Mouse (Mus musculus) intestine, postnatal 0 days (tissue): ENCODE measurements around the gene Clp1. TPM values are rescaled to one million over a fixed set of nuclear protein-coding genes. Genes with fewer than 3 reads are reported as not detected.
A peak's percentile ranks its signal among the peaks of the same experiment; 100 is the strongest.

Source experiments
- ATAC-seq: fragments of 200-750 bp; cut with Nextera tagmentation; 2 replicates; pipeline ENCODE4 v1.8.0; 2017; ENCODE audit warnings: mild to moderate bottlenecking, moderate TSS enrichment, moderate library complexity
- H3K27ac ChIP-seq: fragments of 300-500 bp; sonication (generic); 2 replicates; pipeline ENCODE4 v1.5.1; 2014; ENCODE audit warnings: mild to moderate bottlenecking, low read depth, low read length, moderate library complexity
- H3K27me3 ChIP-seq: fragments of 300-500 bp; sonication (generic); replicated peaks from 2 replicates; pipeline ENCODE4 v1.6.1; 2014; ENCODE audit warnings: low read length, mixed read lengths; ENCODE audit not compliant: control insufficient read depth, insufficient read depth
- H3K36me3 ChIP-seq: fragments of 300-500 bp; sonication (generic); 2 replicates; pipeline ENCODE4 v1.6.1; 2014; ENCODE audit warnings: mild to moderate bottlenecking, moderate library complexity; ENCODE audit not compliant: control insufficient read depth, insufficient read depth
- H3K4me1 ChIP-seq: fragments of 300-500 bp; sonication (generic); replicated peaks from 2 replicates; pipeline ENCODE4 v1.6.1; 2014; ENCODE audit warnings: antibody characterized with exemption, low read length, mixed read lengths; ENCODE audit not compliant: control insufficient read depth, insufficient read depth
- H3K4me2 ChIP-seq: fragments of 300-500 bp; sonication (generic); replicated peaks from 2 replicates; pipeline ENCODE4 v1.6.1; 2014; ENCODE audit warnings: low read depth, mild to moderate bottlenecking, moderate library complexity
- H3K4me3 ChIP-seq: fragments of 300-500 bp; sonication (generic); 2 replicates; pipeline ENCODE4 v1.5.1; 2014; ENCODE audit warnings: low read depth, low read length
- H3K9ac ChIP-seq: fragments of 300-500 bp; sonication (generic); 2 replicates; pipeline ENCODE4 v1.6.1; 2014; ENCODE audit warnings: mild to moderate bottlenecking, low read depth, low read length
- H3K9me3 ChIP-seq: fragments of 300-500 bp; sonication (generic); 2 replicates; pipeline ENCODE4 v1.6.1; 2016; ENCODE audit warnings: mixed run types; ENCODE audit not compliant: control insufficient read depth
- CTCF ChIP-seq: sonication (generic); IDR thresholded peaks from 2 replicates; pipeline ENCODE4 v1.5.1; 2016; ENCODE audit warnings: low read depth, mild to moderate bottlenecking, control low read depth, antibody characterized with exemption, moderate library complexity
- WGBS: fragments of 180-500 bp; shearing (Covaris S2); extraction: QIAGEN DNeasy Blood & Tissue Kit; methylation state at CpG from one replicate; pipeline ENCODE4 v1.1.7; 2014; 5-methylcytosine and 5-hydroxymethylcytosine counted together
- polyA plus RNA-seq: library from polyadenylated mRNA; unstranded; fragments of >200 nt; fragmentation: Nextera tagmentation; extraction: Ambion mirVana; gene quantifications from 2 replicates; pipeline ENCODE4 v1.2.1, GENCODE M21; 2015

Gene Clp1
- polyA plus RNA-seq, 1 experiment from 2014 or later: 18.1 TPM

DNA sequence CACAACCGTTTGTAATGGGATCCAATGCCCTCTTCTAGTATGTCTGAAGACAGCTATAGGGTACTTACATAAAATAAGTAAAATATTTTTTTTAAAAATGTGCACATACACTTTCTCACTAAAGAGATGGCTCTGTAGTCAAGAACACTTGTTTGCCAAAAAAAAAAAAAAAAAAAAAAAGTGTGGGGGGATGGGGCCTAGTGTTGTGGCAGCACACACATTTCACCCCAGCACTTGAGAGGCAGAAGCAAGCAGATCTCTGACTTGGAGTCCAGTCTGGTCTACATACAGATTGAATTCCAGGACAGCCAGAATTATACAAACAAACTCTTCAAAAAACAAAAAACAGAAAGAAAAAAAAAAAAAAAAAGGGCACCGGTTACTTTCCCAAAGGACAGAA, 6.4 kb downstream of the Clp1 start:
- no peak for ATAC-seq

DNA sequence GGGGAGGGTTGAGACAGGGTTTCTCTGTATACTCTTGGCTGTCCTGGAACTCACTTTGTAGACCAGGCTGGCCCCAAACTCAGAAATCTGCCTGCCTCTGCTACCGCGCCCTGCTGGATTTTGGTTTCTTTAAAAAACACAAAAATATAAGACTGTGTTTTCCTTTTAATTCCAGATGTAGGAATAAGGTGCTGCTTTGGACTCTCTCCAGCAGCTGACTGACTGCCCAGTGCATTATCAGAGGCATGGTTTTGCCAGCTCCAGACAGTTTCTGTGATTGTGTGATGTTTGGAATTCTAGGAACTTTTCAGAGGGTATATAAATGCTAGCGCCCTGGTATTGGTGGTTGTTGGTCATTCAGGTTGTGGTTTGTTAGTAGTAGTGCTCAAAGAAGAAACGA, 9.8 kb downstream of the Clp1 start:
- no peaks in the 10 kb centered on the region for H3K9me3 ChIP-seq
- no peak overlapping the region for H3K9ac ChIP-seq
- 96% methylated on average over 4 of the region's 4 CpGs for WGBS
- H3K4me2 ChIP-seq: no peak overlapping the region
- H3K27ac ChIP-seq: no peak overlapping the region
- no peak for TF ChIP-seq CTCF
- ATAC-seq: no peak
- 0 out of 2 replicates have a peak, but pooled peaks cover 2% of the 10 kb centered on the region for H3K4me1 ChIP-seq
- no peaks in the 10 kb centered on the region for H3K27me3 ChIP-seq
- no peaks in the 10 kb centered on the region for H3K36me3 ChIP-seq
- no peak overlapping the region for H3K4me3 ChIP-seq

More for the DNA sequence above, 6.4 kb downstream of the Clp1 start:
- 92% methylated on average over 2 of the region's 2 CpGs for WGBS
- H3K27me3 ChIP-seq: no peaks in the 10 kb centered on the region
- TF ChIP-seq CTCF: no peak
- 0 out of 2 replicates have a peak, but pooled peaks cover 3% of the 10 kb centered on the region for H3K4me1 ChIP-seq
- no peak overlapping the region for H3K27ac ChIP-seq
- H3K9me3 ChIP-seq: no peaks in the 10 kb centered on the region
- H3K4me2 ChIP-seq: no peak overlapping the region
- H3K4me3 ChIP-seq: no peak overlapping the region
- peaks cover 20% of the 10 kb centered on the region; the same call in 1 of the 2 replicates for H3K36me3 ChIP-seq
- no peak overlapping the region for H3K9ac ChIP-seq

DNA sequence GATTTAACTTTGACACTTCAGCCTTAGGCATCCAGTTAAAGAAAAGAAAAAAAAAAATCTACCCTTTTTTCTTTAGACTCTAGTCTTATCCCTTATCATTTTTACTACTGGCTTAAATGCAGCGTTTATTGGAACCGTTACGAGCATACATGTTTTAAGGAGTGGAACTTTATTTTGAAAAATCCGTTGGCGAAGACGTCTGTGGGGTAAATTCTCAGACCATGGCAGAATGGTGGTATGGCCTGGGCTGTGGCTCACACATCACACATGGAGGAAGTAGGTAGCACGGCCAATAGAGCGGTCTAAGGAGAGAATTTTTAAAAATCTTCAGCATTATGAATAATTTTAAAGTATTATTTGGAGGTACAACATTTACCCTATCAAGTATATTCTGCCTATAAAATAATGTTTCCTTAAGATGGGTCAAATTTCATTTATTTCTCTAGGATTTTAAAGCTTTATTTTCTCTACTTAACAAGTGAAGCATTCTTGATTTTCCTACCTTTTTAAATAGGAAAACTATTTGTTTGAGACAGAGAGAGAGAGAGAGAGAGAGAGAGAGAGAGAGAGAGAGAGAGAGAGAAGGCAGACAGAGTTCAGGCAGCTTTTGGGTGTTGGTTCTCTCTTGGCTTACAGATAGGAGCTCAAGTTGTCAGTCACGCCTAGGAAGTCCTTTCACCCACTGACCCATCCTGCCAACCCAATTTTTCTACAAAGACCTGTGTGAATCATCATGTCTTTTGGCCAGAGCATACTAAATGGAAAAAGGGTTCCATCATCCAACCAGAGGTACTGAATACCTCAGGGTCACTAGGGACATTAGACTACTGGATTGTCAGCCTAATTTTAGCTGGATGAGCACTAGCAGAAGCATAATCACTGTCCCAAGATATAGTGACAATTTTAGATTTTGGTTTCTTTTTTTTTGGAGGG, 10.5 kb downstream of the Clp1 start:
- H3K9ac ChIP-seq: peak overlapping the region; percentile 93; the same call in 1 of the 2 replicates
- 0 out of 2 replicates have a peak, but pooled peaks cover 2% of the 10 kb centered on the region for H3K4me1 ChIP-seq
- 24% methylated on average over 9 of the region's 9 CpGs for WGBS
- H3K4me3 ChIP-seq: peak overlapping the region; percentile 99
- 0 out of 2 replicates have a peak overlapping the region, but pooled peaks have one; percentile 96 for H3K27ac ChIP-seq
- no peaks in the 10 kb centered on the region for H3K9me3 ChIP-seq
- TF ChIP-seq CTCF: no peak
- H3K36me3 ChIP-seq: no peaks in the 10 kb centered on the region
- H3K27me3 ChIP-seq: no peaks in the 10 kb centered on the region
- no peak for ATAC-seq
- H3K4me2 ChIP-seq: peak overlapping the region; percentile 85

DNA sequence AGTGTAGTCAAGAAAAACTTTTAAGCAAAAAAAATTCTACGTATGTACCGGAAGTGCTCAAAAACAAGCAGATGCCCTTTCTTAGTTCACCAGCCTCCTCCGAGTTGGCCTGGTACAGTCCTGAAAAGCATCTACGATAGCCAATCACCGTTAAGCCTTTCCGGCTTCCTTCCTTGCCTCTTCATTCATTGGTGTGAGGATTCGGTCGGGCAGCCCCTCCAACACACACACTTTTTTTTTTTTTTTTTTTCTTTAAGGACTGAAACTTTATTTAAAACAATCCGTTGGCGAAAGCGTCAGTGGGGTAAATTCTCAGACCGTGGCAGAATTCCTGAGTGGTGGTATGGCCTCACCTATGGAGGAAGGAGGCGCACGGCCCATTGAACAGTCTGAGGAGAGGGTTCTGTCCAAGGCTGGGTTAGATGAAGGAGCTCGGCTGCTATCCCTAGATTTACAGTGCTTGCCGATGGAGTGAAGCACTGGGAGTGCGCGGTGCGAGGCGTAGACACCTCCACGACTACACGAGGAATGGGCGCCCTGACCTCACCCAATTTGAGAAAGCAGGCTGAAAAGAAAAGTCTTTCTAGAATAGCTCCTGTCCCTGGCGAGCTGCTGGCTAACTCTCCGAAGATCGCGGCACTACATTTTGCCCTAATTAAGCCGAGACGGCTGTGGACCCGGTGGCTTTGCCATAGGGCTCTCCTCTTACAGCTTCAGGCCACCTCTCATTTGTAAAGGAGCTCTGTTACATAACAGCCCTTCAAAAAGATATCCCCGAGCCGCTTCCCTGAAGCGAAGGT, 11.4 kb downstream of the Clp1 start:
- H3K4me1 ChIP-seq: 0 out of 2 replicates have a peak, but pooled peaks cover 2% of the 10 kb centered on the region
- peak overlapping the region; percentile 99 for H3K4me3 ChIP-seq
- WGBS: under 1% methylated on average over 33 of the region's 33 CpGs
- ATAC-seq: peak; percentile 92
- H3K27ac ChIP-seq: peak overlapping the region; percentile 96
- no peaks in the 10 kb centered on the region for H3K9me3 ChIP-seq
- 0 out of 2 replicates have a peak, but pooled peaks have one; percentile 6 for TF ChIP-seq CTCF
- no peaks in the 10 kb centered on the region for H3K27me3 ChIP-seq
- peaks cover 3% of the 10 kb centered on the region for H3K36me3 ChIP-seq
- H3K9ac ChIP-seq: peak overlapping the region; percentile 93
- H3K4me2 ChIP-seq: peak overlapping the region; percentile 85

DNA sequence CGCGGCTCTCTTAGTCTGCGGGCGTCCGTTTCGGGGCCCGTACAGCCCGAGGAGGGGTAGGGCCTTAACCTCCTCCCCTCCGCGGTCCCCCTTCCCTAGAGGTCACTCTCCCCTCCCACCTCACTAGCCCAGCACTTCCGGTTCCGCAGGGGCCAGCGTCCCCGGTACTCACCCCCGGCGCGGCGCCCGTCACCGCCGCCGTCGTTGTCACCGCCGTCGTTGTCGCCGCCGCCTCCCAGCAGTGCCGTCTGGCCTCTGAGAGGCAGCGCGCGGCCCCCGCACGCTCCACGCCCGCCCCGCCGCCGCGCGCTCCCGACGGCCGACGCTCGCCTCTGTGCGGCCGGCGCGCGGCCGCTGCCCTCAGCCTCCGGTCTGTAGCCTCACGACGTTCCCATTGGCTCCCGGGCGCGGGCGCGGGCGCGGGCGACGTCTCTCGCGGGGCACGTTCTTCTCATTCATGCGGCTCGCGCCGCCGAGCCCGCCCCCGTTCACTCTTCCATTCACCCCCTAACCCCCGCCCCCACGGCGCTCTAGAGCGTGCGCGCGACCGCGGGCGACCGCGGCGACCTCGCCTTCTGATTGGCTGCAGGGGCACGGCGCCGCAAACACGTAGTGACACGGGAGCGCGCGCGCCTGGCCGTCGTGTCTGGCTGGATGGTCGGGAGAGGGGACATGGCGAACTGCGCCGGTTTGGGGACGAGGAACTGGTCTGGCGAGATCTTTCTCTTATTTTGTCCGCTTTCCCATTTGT, 12.2 kb downstream of the Clp1 start, which contains the start of gene Zdhhc5:
Gene Zdhhc5, minus strand, starts transcription at position 370 of the 751 bp plus-strand sequence.
- H3K4me2 ChIP-seq: peak within 1 kb of the TSS; percentile 85
- ATAC-seq: peak; percentile 97
- 0 out of 2 replicates have a peak, but pooled peaks cover 2% of the 10 kb centered on the region for H3K4me1 ChIP-seq
- peak within 1 kb of the TSS; percentile 96 for H3K27ac ChIP-seq
- H3K9me3 ChIP-seq: no peaks in the 10 kb centered on the region
- peak within 1 kb of the TSS; percentile 99 for H3K4me3 ChIP-seq
- H3K36me3 ChIP-seq: peaks cover 10% of the 10 kb centered on the region
- no peaks in the 10 kb centered on the region for H3K27me3 ChIP-seq
- no peak for TF ChIP-seq CTCF
- peak within 1 kb of the TSS; percentile 93 for H3K9ac ChIP-seq
- WGBS: under 1% methylated on average over 97 of the region's 107 CpGs
